In genomic region chr2:127507967-127508660, GRCm38 (mm10) we compare ENCODE assay signal across 10 mouse cellular contexts. TPM values are rescaled to one million over a fixed set of nuclear protein-coding genes. Genes with fewer than 3 reads are reported as not detected.
DNase-seq lines count a peak whose midpoint lies in the region; ATAC-seq and TF ChIP-seq lines count a peak whose summit lies in the region.
"Had no signal": no experiment of that assay in that cellular context is flagged by ENCODE, and none has a peak within 500 bp of the region (broad histone marks: within the 10 kb centered on the region; RNA-seq: fewer than 3 reads in every experiment).

No protein-coding gene starts in this region.

- H3K9ac ChIP-seq in hindbrain, embryonic 15.5 days: no peak overlapping the region
- H3K9ac ChIP-seq in hindbrain, embryonic 12.5 days: no peak overlapping the region
- H3K9ac ChIP-seq in lung, embryonic 15.5 days: no peak overlapping the region
- H3K9ac ChIP-seq in liver, postnatal 0 days (replicated peaks): no peak overlapping the region
- H3K9ac ChIP-seq: liver, embryonic 13.5 days; neural tube, embryonic 15.5 days had no signal

- no peak for TF ChIP-seq CTCF in liver, postnatal 0 days (IDR thresholded peaks at IDR 0.05; ENCODE audit: low read depth)

- no peaks in the 10 kb centered on the region for H3K27me3 ChIP-seq in hindbrain, embryonic 15.5 days
- 0 out of 2 replicates have a peak, but pooled peaks cover 2% of the 10 kb centered on the region for H3K27me3 ChIP-seq in hindbrain, embryonic 12.5 days
- H3K27me3 ChIP-seq in lung, embryonic 15.5 days: no peaks in the 10 kb centered on the region
- H3K27me3 ChIP-seq in liver, postnatal 0 days (ENCODE audit: insufficient read depth, low read length): no peaks in the 10 kb centered on the region

- no peak overlapping the region for H3K4me3 ChIP-seq in hindbrain, embryonic 15.5 days
- no peak overlapping the region for H3K4me3 ChIP-seq in hindbrain, embryonic 12.5 days
- H3K4me3 ChIP-seq in lung, embryonic 15.5 days: no peak overlapping the region
- H3K4me3 ChIP-seq in liver, postnatal 0 days (ENCODE audit: low read depth, low read length): no peak overlapping the region
- H3K4me3 ChIP-seq: liver, embryonic 13.5 days; neural tube, embryonic 15.5 days had no signal

- no peak for TF ChIP-seq EP300 in liver, postnatal 0 days (IDR thresholded peaks at IDR 0.05; ENCODE audit: low read depth)

- H3K9me3 ChIP-seq in hindbrain, embryonic 15.5 days: no peaks in the 10 kb centered on the region
- no peaks in the 10 kb centered on the region for H3K9me3 ChIP-seq in hindbrain, embryonic 12.5 days (replicated peaks)
- no peaks in the 10 kb centered on the region for H3K9me3 ChIP-seq in lung, embryonic 15.5 days
- no peaks in the 10 kb centered on the region for H3K9me3 ChIP-seq in liver, postnatal 0 days (ENCODE audit: low read length)
- H3K9me3 ChIP-seq: liver, embryonic 13.5 days; neural tube, embryonic 15.5 days had no signal

- H3K27ac ChIP-seq in hindbrain, embryonic 15.5 days (replicated peaks): peak overlapping the region; percentile 56; the same call in 1 of the 2 replicates
- H3K27ac ChIP-seq in hindbrain, embryonic 12.5 days: no peak overlapping the region
- H3K27ac ChIP-seq in lung, embryonic 15.5 days: peak overlapping the region; percentile 39; the same call in 1 of the 2 replicates
- no peak overlapping the region for H3K27ac ChIP-seq in liver, postnatal 0 days (ENCODE audit: low read depth)
- H3K27ac ChIP-seq: liver, embryonic 13.5 days; neural tube, embryonic 15.5 days had no signal

- H3K4me2 ChIP-seq in hindbrain, embryonic 15.5 days: no peak overlapping the region
- no peak overlapping the region for H3K4me2 ChIP-seq in hindbrain, embryonic 12.5 days (replicated peaks)
- no peak overlapping the region for H3K4me2 ChIP-seq in lung, embryonic 15.5 days
- no peak overlapping the region for H3K4me2 ChIP-seq in liver, postnatal 0 days (ENCODE audit: low read depth, low read length)
- H3K4me2 ChIP-seq: liver, embryonic 13.5 days; neural tube, embryonic 15.5 days had no signal

- ATAC-seq in hindbrain, embryonic 15.5 days (ENCODE audit: low FRiP score, low read depth): no peak
- no peak for ATAC-seq in hindbrain, embryonic 12.5 days (ENCODE audit: low FRiP score)
- ATAC-seq in lung, embryonic 15.5 days (ENCODE audit: borderline replicate concordance, extremely low read depth, low FRiP score, low TSS enrichment): no peak
- ATAC-seq in liver, postnatal 0 days: no peak

- H3K4me1 ChIP-seq in hindbrain, embryonic 15.5 days (replicated peaks): peaks cover 18% of the 10 kb centered on the region
- H3K4me1 ChIP-seq in hindbrain, embryonic 12.5 days: peaks cover 24% of the 10 kb centered on the region
- peaks cover 17% of the 10 kb centered on the region for H3K4me1 ChIP-seq in lung, embryonic 15.5 days
- H3K4me1 ChIP-seq in liver, postnatal 0 days (ENCODE audit: insufficient read depth): 0 out of 2 replicates have a peak, but pooled peaks cover 4% of the 10 kb centered on the region

- DNase-seq in urinary bladder, postnatal 25 days (ENCODE audit: low spot score): peak; percentile 58
- DNase-seq in urinary bladder, adult 2 months (ENCODE audit: low spot score): no peak
- peak; percentile 40 to 64 for DNase-seq in urinary bladder, postnatal 4 days (ENCODE audit: low spot score in 2 of 2)
- no peak for DNase-seq in spleen, adult 18-20 months
- DNase-seq in liver, postnatal 0 days: no peak
- DNase-seq: liver, embryonic 13.5 days had no signal

- 59% methylated on average over 7 of the region's 7 CpGs for WGBS in hindbrain, embryonic 15.5 days
- WGBS in hindbrain, embryonic 12.5 days: 59% methylated on average over 7 of the region's 7 CpGs
- WGBS in lung, embryonic 15.5 days: 53% methylated on average over 7 of the region's 7 CpGs
- WGBS in liver, postnatal 0 days (ENCODE audit: insufficient replicate concordance): 58% methylated on average over 7 of the region's 7 CpGs

- H3K36me3 ChIP-seq in hindbrain, embryonic 15.5 days: no peaks in the 10 kb centered on the region
- H3K36me3 ChIP-seq in hindbrain, embryonic 12.5 days: no peaks in the 10 kb centered on the region
- H3K36me3 ChIP-seq in lung, embryonic 15.5 days: no peaks in the 10 kb centered on the region
- H3K36me3 ChIP-seq in liver, postnatal 0 days (replicated peaks; ENCODE audit: insufficient read depth, low read length): no peaks in the 10 kb centered on the region
- H3K36me3 ChIP-seq: liver, embryonic 13.5 days; neural tube, embryonic 15.5 days had no signal

RNA-seq across cellular contexts. Expression of gene Kcnip3, which starts 13.8 kb away (rescaled TPM):
- 11.0 and 13.9 TPM in 2 replicates for polyA plus RNA-seq in hindbrain, embryonic 15.5 days (2015; fragmentation: Nextera tagmentation; extraction: Ambion mirVana)
- polyA plus RNA-seq in hindbrain, embryonic 12.5 days (2016; fragmentation: Nextera tagmentation; extraction: Ambion mirVana): 1.4 and 3.5 TPM in 2 replicates
- 4.2 and 4.8 TPM in 2 replicates for polyA plus RNA-seq in urinary bladder, adult 2 months (2012; rRNA removed)
- 2.5 and 3.1 TPM in 2 replicates for polyA plus RNA-seq in lung, embryonic 15.5 days (2015; fragmentation: Nextera tagmentation; extraction: Ambion mirVana)
- polyA plus RNA-seq in liver, postnatal 0 days (2015; fragmentation: Nextera tagmentation; extraction: Ambion mirVana): 0.23 and 0.43 TPM in 2 replicates

RNA-seq across cellular contexts. Expression of gene Prom2, which starts 33.2 kb away (rescaled TPM):
- polyA plus RNA-seq in hindbrain, embryonic 15.5 days (2015; fragmentation: Nextera tagmentation; extraction: Ambion mirVana): 0.09 and 0.10 TPM in 2 replicates
- 0.42 and 0.77 TPM in 2 replicates for polyA plus RNA-seq in hindbrain, embryonic 12.5 days (2016; fragmentation: Nextera tagmentation; extraction: Ambion mirVana)
- polyA plus RNA-seq in urinary bladder, adult 2 months (2012; rRNA removed): 112 and 118 TPM in 2 replicates
- polyA plus RNA-seq in lung, embryonic 15.5 days (2015; fragmentation: Nextera tagmentation; extraction: Ambion mirVana): 2.2 and 2.7 TPM in 2 replicates
- not detected in 2 replicates for polyA plus RNA-seq in liver, postnatal 0 days (2015; fragmentation: Nextera tagmentation; extraction: Ambion mirVana)
- polyA plus RNA-seq: liver, embryonic 13.5 days had no signal

Comparison
In these comparisons a context has a peak if more than half of its experiments do, and no peak if none do; other contexts are left out.
1. H3K27ac ChIP-seq: peak in hindbrain, embryonic 15.5 days (single experiment) and lung, embryonic 15.5 days (single experiment); none in hindbrain, embryonic 12.5 days (single experiment) and liver, postnatal 0 days (single experiment).
2. DNase-seq: peak in urinary bladder, postnatal 25 days (single experiment) and urinary bladder, postnatal 4 days (2 of 2); none in urinary bladder, adult 2 months (single experiment), spleen, adult 18-20 months (0 of 2) and liver, postnatal 0 days (single experiment).
3. RNA of gene Prom2, which starts 33.2 kb away (polyA plus RNA-seq): 112 to 118 TPM in urinary bladder, adult 2 months; 2.2 to 2.7 TPM in lung, embryonic 15.5 days, 0.42 to 0.77 TPM in hindbrain, embryonic 12.5 days, 0.09 to 0.10 TPM in hindbrain, embryonic 15.5 days and not detected in liver, postnatal 0 days; every median in the first group is over 10 times any median in the second.